Mouse (Mus musculus) lung, postnatal 0 days (tissue): Measurements from ENCODE around the gene Ddx47.

Experiments
- CTCF ChIP-seq: IDR thresholded peaks from 2 replicates; pipeline ENCODE4 v1.5.1; 2016; ENCODE audit warnings: antibody characterized with exemption, mild to moderate bottlenecking
- EP300 ChIP-seq: IDR thresholded peaks from 2 replicates; pipeline ENCODE4 v1.6.1; 2016; ENCODE audit warnings: antibody characterized with exemption, mild to moderate bottlenecking, control low read depth

GRCm38 (mm10) chr6:134972096-134972495 is 39.3 kb upstream of the Ddx47 start:
- TF ChIP-seq CTCF (no peak), EP300 (no peak)
